Mouse (Mus musculus): ENCODE results near the gene Gm21870.
"Not testable (repeated sequence)": the region's sequence is repeated elsewhere in the genome, so short reads cannot be mapped to it uniquely, and the experiment has no call there.

Gm21870 gene

GRCm38 (mm10) chrX:33986716-33987115 lies at the start of gene Gm21870:
TSS of gene Gm21870 (minus strand) at chrX:33986816.
- not testable (repeated sequence) for DNase-seq (ENCODE audit: extremely low spot score, low read depth, low spot score)

GRCm38 (mm10) chrX:33956440-33956839 lies 30.2 kb downstream of the Gm21870 start, which contains the start of gene Btbd35f6:
TSS of gene Btbd35f6 (minus strand) at chrX:33956540.
- not testable (repeated sequence) for DNase-seq (ENCODE audit: extremely low spot score, low read depth, low spot score)
